Mouse (Mus musculus) kidney, adult 11 months (tissue): ENCODE results near the gene Ulk1.
"Not testable (repeated sequence)": the region's sequence is repeated elsewhere in the genome, so short reads cannot be mapped to it uniquely, and the experiment has no call there.

Experiments
- DNase-seq: peaks from one replicate; pipeline ENCODE4 v3.0.0; 2022

The Ulk1 gene

GRCm38 (mm10) chr5:110809667-110810325 is at the start of gene Ulk1:
Ulk1 (minus strand) TSS chr5:110810097.
- DNase-seq = peak; percentile 100

GRCm38 (mm10) chr5:110859013-110859650 is 49.2 kb upstream of the Ulk1 start:
- peak; percentile 76 for DNase-seq

- no peak for DNase-seq
Observed at GRCm38 (mm10) chr5:110857091-110857490, 47.2 kb upstream of the Ulk1 start.

GRCm38 (mm10) chr5:110852990-110853389 is 43.1 kb upstream of the Ulk1 start:
- no peak for DNase-seq

- no peak for DNase-seq
Observed at GRCm38 (mm10) chr5:110841046-110841862, 31.4 kb upstream of the Ulk1 start.

GRCm38 (mm10) chr5:110840465-110840864 is 30.6 kb upstream of the Ulk1 start:
- DNase-seq = peak; percentile 54

- DNase-seq = peak; percentile 99
Observed at GRCm38 (mm10) chr5:110839678-110840365, 29.9 kb upstream of the Ulk1 start, which contains the start of the genes Hscb and Chek2. Hscb (minus strand) TSS chr5:110839777. Chek2 (plus strand) TSS chr5:110839979.

GRCm38 (mm10) chr5:110839038-110839677 is 29.3 kb upstream of the Ulk1 start:
- no peak for DNase-seq

- DNase-seq = not testable (repeated sequence)
Observed at GRCm38 (mm10) chr5:110838016-110838415, 28.1 kb upstream of the Ulk1 start.

- no peak for DNase-seq
Observed at GRCm38 (mm10) chr5:110835959-110836358, 26.1 kb upstream of the Ulk1 start.

GRCm38 (mm10) chr5:110831036-110831720 is 21.3 kb upstream of the Ulk1 start:
- DNase-seq = no peak

- no peak for DNase-seq
Observed at GRCm38 (mm10) chr5:110827576-110827975, 17.7 kb upstream of the Ulk1 start.

GRCm38 (mm10) chr5:110826781-110827495 is 17.0 kb upstream of the Ulk1 start:
- peak; percentile 72 for DNase-seq

- DNase-seq = no peak
Observed at GRCm38 (mm10) chr5:110824421-110824820, 14.5 kb upstream of the Ulk1 start.

GRCm38 (mm10) chr5:110808821-110809666 is 853 bp downstream of the Ulk1 start:
- DNase-seq = peak; percentile 61

- DNase-seq = peak; percentile 91
Observed at GRCm38 (mm10) chr5:110808061-110808631, 1.8 kb downstream of the Ulk1 start.

GRCm38 (mm10) chr5:110807453-110807852 is 2.4 kb downstream of the Ulk1 start:
- DNase-seq = no peak

GRCm38 (mm10) chr5:110806676-110807075 is 3.2 kb downstream of the Ulk1 start:
- no peak for DNase-seq

- no peak for DNase-seq
Observed at GRCm38 (mm10) chr5:110806154-110806553, 3.7 kb downstream of the Ulk1 start.
